Mouse (Mus musculus) Muller cell, postnatal 12 days (primary cell): ENCODE data around the gene Ddx54.

ENCODE experiments used
- DNase-seq: peaks from one replicate; pipeline ENCODE4 v3.0.0-alpha.2; 2015; ENCODE audit errors: inconsistent ontology term

Gene Ddx54

GRCm38 (mm10) chr5:120612442-120612821 lies at the start of gene Ddx54, which contains the start of gene Rita1:
Gene Ddx54, plus strand, starts transcription at chr5:120612739.
Gene Rita1, minus strand, starts transcription at chr5:120612589.
- no peak for DNase-seq

GRCm38 (mm10) chr5:120562956-120563913 lies 49.3 kb upstream of the Ddx54 start:
- DNase-seq, result peak; percentile 33

- no peak for DNase-seq
These were observed 48.6 kb upstream of the Ddx54 start for GRCm38 (mm10) chr5:120563914-120564311.

- DNase-seq, result peak; percentile 25
These were observed 47.2 kb upstream of the Ddx54 start for GRCm38 (mm10) chr5:120565171-120565905.

GRCm38 (mm10) chr5:120566101-120566500 lies 46.4 kb upstream of the Ddx54 start:
- peak; percentile 92 for DNase-seq

- DNase-seq, result peak; percentile 85
These were observed 45.8 kb upstream of the Ddx54 start for GRCm38 (mm10) chr5:120566681-120567252.

- DNase-seq, result peak; percentile 72
These were observed 45.3 kb upstream of the Ddx54 start for GRCm38 (mm10) chr5:120567253-120567701.

- DNase-seq, result no peak
These were observed 44.8 kb upstream of the Ddx54 start for GRCm38 (mm10) chr5:120567761-120568211.

- no peak for DNase-seq
These were observed 44.2 kb upstream of the Ddx54 start for GRCm38 (mm10) chr5:120568336-120568768.

GRCm38 (mm10) chr5:120568964-120569363 lies 43.6 kb upstream of the Ddx54 start:
- no peak for DNase-seq

- DNase-seq, result no peak
These were observed 42.7 kb upstream of the Ddx54 start for GRCm38 (mm10) chr5:120569791-120570190.

GRCm38 (mm10) chr5:120570289-120570897 lies 42.1 kb upstream of the Ddx54 start:
- no peak for DNase-seq

- DNase-seq, result peak; percentile 47
These were observed 41.3 kb upstream of the Ddx54 start for GRCm38 (mm10) chr5:120571056-120571740.

GRCm38 (mm10) chr5:120574469-120575063 lies 38.0 kb upstream of the Ddx54 start:
- no peak for DNase-seq

GRCm38 (mm10) chr5:120576781-120577301 lies 35.7 kb upstream of the Ddx54 start:
- DNase-seq, result no peak

GRCm38 (mm10) chr5:120577935-120578441 lies 34.6 kb upstream of the Ddx54 start:
- DNase-seq, result no peak

- DNase-seq, result no peak
These were observed 33.9 kb upstream of the Ddx54 start for GRCm38 (mm10) chr5:120578504-120579081.

- no peak for DNase-seq
These were observed 33.2 kb upstream of the Ddx54 start for GRCm38 (mm10) chr5:120579211-120579897.
